Comparison of ENCODE assay signal across 10 mouse cellular contexts in the genomic region with DNA sequence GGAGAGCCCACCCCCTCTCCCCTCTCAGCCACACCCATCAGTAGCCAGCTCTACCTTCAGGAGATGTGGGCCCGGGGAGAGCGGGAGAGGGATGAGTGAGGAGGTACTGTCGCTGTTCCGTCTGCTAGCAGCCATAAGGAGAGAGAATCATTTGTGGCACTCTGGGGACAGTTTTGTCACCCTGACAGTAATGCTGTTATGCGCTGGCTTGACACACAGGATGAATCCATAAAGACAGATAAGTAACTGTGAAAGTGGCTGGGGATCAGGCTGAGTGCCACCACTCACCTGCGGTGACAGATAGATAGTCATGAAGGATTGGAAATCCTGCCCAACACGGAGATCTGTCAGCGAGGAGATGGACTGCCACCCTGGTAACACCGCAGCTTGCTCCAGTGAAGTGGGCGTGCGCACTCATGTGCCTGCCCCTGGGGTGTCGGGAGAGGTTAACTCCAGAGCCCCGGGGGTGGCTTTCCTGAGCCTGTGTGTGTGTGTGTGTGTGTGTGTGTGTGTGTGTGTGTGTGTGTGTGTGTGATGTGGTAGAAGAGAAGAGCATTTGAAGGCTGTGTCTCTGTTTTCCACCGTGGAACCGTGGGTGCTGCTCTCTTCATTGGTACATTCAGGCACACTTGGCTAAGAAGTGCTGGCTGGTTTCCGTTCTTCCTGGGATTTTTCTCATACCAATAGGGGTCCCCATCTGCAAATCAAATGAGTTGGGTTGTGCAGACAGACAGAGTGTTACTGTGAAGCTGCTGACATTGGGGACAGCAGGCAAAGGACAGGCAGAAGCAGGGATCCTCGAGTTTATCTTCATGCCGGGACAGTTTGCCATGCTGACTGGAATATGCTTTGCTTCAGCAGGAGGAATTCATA.
A peak's percentile ranks its signal among the peaks of the same experiment; 100 is the strongest.
DNase-seq lines count a peak whose midpoint lies in the region; ATAC-seq and TF ChIP-seq lines count a peak whose summit lies in the region.
"Had no signal": no experiment of that assay in that cellular context is flagged by ENCODE, and none has a peak within 500 bp of the region (broad histone marks: within the 10 kb centered on the region; RNA-seq: fewer than 3 reads in every experiment).

No protein-coding gene starts in this region.

- H3K4me1 ChIP-seq in forebrain, embryonic 16.5 days (replicated peaks; ENCODE audit: control insufficient read depth, insufficient read depth, low read length) = peaks cover 31% of the 10 kb centered on the region
- peaks cover 3% of the 10 kb centered on the region; the same call in 1 of the 2 replicates for H3K4me1 ChIP-seq in forebrain, embryonic 11.5 days (replicated peaks; ENCODE audit: control insufficient read depth, insufficient read depth, low read length)
- peaks cover 7% of the 10 kb centered on the region; the same call in 1 of the 2 replicates for H3K4me1 ChIP-seq in hindbrain, postnatal 0 days (ENCODE audit: insufficient read depth, low read length)
- peaks cover 38% of the 10 kb centered on the region for H3K4me1 ChIP-seq in midbrain, embryonic 16.5 days (ENCODE audit: control insufficient read depth, insufficient read depth, low read length)

- H3K27me3 ChIP-seq in forebrain, embryonic 16.5 days (replicated peaks; ENCODE audit: control insufficient read depth, insufficient read depth, low read length) = peaks cover 13% of the 10 kb centered on the region; the same call in 1 of the 2 replicates
- H3K27me3 ChIP-seq in forebrain, embryonic 11.5 days (ENCODE audit: control insufficient read depth, insufficient read depth, low read length) = peaks cover 20% of the 10 kb centered on the region; the same call in 1 of the 2 replicates
- no peaks in the 10 kb centered on the region for H3K27me3 ChIP-seq in hindbrain, postnatal 0 days (ENCODE audit: insufficient read depth, low read length)
- peaks cover 3% of the 10 kb centered on the region; the same call in 1 of the 2 replicates for H3K27me3 ChIP-seq in midbrain, embryonic 16.5 days (ENCODE audit: control insufficient read depth, insufficient read depth, low read depth, low read length)

- H3K27ac ChIP-seq in forebrain, embryonic 16.5 days (ENCODE audit: low read length) = no peak overlapping the region
- no peak overlapping the region; the same call in 1 of the 2 replicates for H3K27ac ChIP-seq in forebrain, embryonic 11.5 days (ENCODE audit: low read depth, low read length)
- H3K27ac ChIP-seq in left cerebral cortex, adult 2 months = no peak overlapping the region
- H3K27ac ChIP-seq in hindbrain, postnatal 0 days = 0 out of 2 replicates have a peak overlapping the region, but pooled peaks have one; percentile 20
- H3K27ac ChIP-seq in midbrain, embryonic 16.5 days (ENCODE audit: low read length) = peak overlapping the region; percentile 28; the same call in 1 of the 2 replicates
- H3K27ac ChIP-seq: liver, embryonic 14.5 days had no signal

- no peaks in the 10 kb centered on the region for H3K36me3 ChIP-seq in forebrain, embryonic 16.5 days (ENCODE audit: control insufficient read depth, insufficient read depth)
- no peaks in the 10 kb centered on the region for H3K36me3 ChIP-seq in forebrain, embryonic 11.5 days (ENCODE audit: control insufficient read depth, insufficient read depth, low read length)
- no peaks in the 10 kb centered on the region for H3K36me3 ChIP-seq in hindbrain, postnatal 0 days (ENCODE audit: insufficient read depth, low read length)
- no peaks in the 10 kb centered on the region for H3K36me3 ChIP-seq in midbrain, embryonic 16.5 days (ENCODE audit: control insufficient read depth, insufficient read depth, low read length)

- no peak overlapping the region for H3K4me2 ChIP-seq in forebrain, embryonic 16.5 days (ENCODE audit: low read length)
- H3K4me2 ChIP-seq in forebrain, embryonic 11.5 days (ENCODE audit: low read depth, low read length, severe bottlenecking) = no peak overlapping the region
- H3K4me2 ChIP-seq in hindbrain, postnatal 0 days (ENCODE audit: low read depth, low read length) = peak overlapping the region; percentile 5; the same call in 1 of the 2 replicates
- no peak overlapping the region; the same call in 1 of the 2 replicates for H3K4me2 ChIP-seq in midbrain, embryonic 16.5 days (ENCODE audit: low read length)

- intact Hi-C loops in left cerebral cortex, adult 2 months (cut with DNase I) = no loop called here
- intact Hi-C loops in gastrocnemius, postnatal 36 days (cut with DNase I) = loop anchor here (10.0 kb wide), 1 partner anchor 241 kb away; no protein-coding TSS in a partner anchor

- H3K9me3 ChIP-seq in forebrain, embryonic 16.5 days (ENCODE audit: control insufficient read depth, low read length) = no peaks in the 10 kb centered on the region
- H3K9me3 ChIP-seq in forebrain, embryonic 11.5 days (ENCODE audit: control insufficient read depth, low read length) = no peaks in the 10 kb centered on the region
- no peaks in the 10 kb centered on the region for H3K9me3 ChIP-seq in hindbrain, postnatal 0 days (ENCODE audit: low read length)
- no peaks in the 10 kb centered on the region for H3K9me3 ChIP-seq in midbrain, embryonic 16.5 days (replicated peaks; ENCODE audit: control insufficient read depth, low read length, poor library complexity, severe bottlenecking)

- no peak overlapping the region for H3K9ac ChIP-seq in forebrain, embryonic 16.5 days (replicated peaks; ENCODE audit: low read depth, low read length)
- no peak overlapping the region for H3K9ac ChIP-seq in forebrain, embryonic 11.5 days (ENCODE audit: low read length)
- no peak overlapping the region for H3K9ac ChIP-seq in hindbrain, postnatal 0 days (replicated peaks; ENCODE audit: low read length)
- H3K9ac ChIP-seq in midbrain, embryonic 16.5 days (ENCODE audit: low read depth, low read length) = 0 out of 2 replicates have a peak overlapping the region, but pooled peaks have one; percentile 28
- H3K9ac ChIP-seq: liver, embryonic 14.5 days had no signal

- DNase-seq in forebrain, embryonic 11.5 days (ENCODE audit: low spot score) = no peak
- no peak for DNase-seq in left cerebral cortex, adult 2 months (ENCODE audit: extremely low spot score in 1 of 2, low spot score in 2 of 2)
- no peak for DNase-seq in left cerebral cortex, adult 8-10 months (ENCODE audit: low spot score in 2 of 2)
- DNase-seq in hindbrain, postnatal 0 days (ENCODE audit: low spot score) = peak; percentile 61
- DNase-seq in gastrocnemius, postnatal 36 days = no peak
- DNase-seq: retina, postnatal 1 day had no signal

- 46% methylated on average over 18 of the region's 18 CpGs for WGBS in forebrain, embryonic 16.5 days
- 41% methylated on average over 18 of the region's 18 CpGs for WGBS in forebrain, embryonic 11.5 days
- 29% methylated on average over 18 of the region's 18 CpGs for WGBS in hindbrain, postnatal 0 days
- WGBS in midbrain, embryonic 16.5 days = 24% methylated on average over 18 of the region's 18 CpGs

- peak; percentile 15; the same call in 1 of the 2 replicates for ATAC-seq in forebrain, embryonic 16.5 days
- ATAC-seq in forebrain, embryonic 11.5 days (replicated peaks; ENCODE audit: low FRiP score) = no peak
- peak; percentile 27; the same call in 1 of the 2 replicates for ATAC-seq in hindbrain, postnatal 0 days
- ATAC-seq in midbrain, embryonic 16.5 days = no peak
- no peak for ATAC-seq in erythroblast, adult 5-6 weeks (replicated peaks; ENCODE audit: low FRiP score, poor library complexity, severe bottlenecking)

- no peak overlapping the region for H3K4me3 ChIP-seq in forebrain, embryonic 16.5 days (replicated peaks; ENCODE audit: low read length)
- H3K4me3 ChIP-seq in forebrain, embryonic 11.5 days (ENCODE audit: low read depth, low read length) = no peak overlapping the region
- no peak overlapping the region for H3K4me3 ChIP-seq in left cerebral cortex, adult 2 months
- no peak overlapping the region for H3K4me3 ChIP-seq in hindbrain, postnatal 0 days (ENCODE audit: low read length)
- no peak overlapping the region for H3K4me3 ChIP-seq in midbrain, embryonic 16.5 days (ENCODE audit: low read depth, low read length)

- TF ChIP-seq CTCF in left cerebral cortex, adult 2 months (IDR thresholded peaks at IDR 0.05) = peak; percentile 7
- peak; percentile 48 for TF ChIP-seq CTCF in hindbrain, postnatal 0 days (IDR thresholded peaks at IDR 0.05; ENCODE audit: low read depth)

Comparison
In these comparisons a context has a peak if more than half of its experiments do, and no peak if none do; other contexts are left out.
1. ATAC-seq: peak in forebrain, embryonic 16.5 days (single experiment) and hindbrain, postnatal 0 days (single experiment); none in forebrain, embryonic 11.5 days (single experiment), midbrain, embryonic 16.5 days (single experiment) and erythroblast, adult 5-6 weeks (single experiment).
2. H3K27ac ChIP-seq: peak in hindbrain, postnatal 0 days (single experiment) and midbrain, embryonic 16.5 days (single experiment); none in forebrain, embryonic 16.5 days (single experiment), forebrain, embryonic 11.5 days (single experiment) and left cerebral cortex, adult 2 months (single experiment).